Mouse (Mus musculus) limb, embryonic 10.5 days (tissue): ENCODE results near the gene Prkg1. TPM values are rescaled to one million over a fixed set of nuclear protein-coding genes. Genes with fewer than 3 reads are reported as not detected.
"Not testable (repeated sequence)": the region's sequence is repeated elsewhere in the genome, so short reads cannot be mapped to it uniquely, and the experiment has no call there.

Experiments used
- DNase-seq: peaks from one replicate; pipeline ENCODE4 v3.0.0-alpha.2; 2017; ENCODE audit warnings: low spot score
- H3K27ac ChIP-seq: fragments of 300-500 bp; sonication (generic); 2 replicates; pipeline ENCODE4 v1.5.1; 2016; ENCODE audit warnings: mild to moderate bottlenecking
- H3K27me3 ChIP-seq: fragments of 300-500 bp; sonication (generic); 2 replicates; pipeline ENCODE4 v1.6.1; 2016; ENCODE audit warnings: low read depth, mild to moderate bottlenecking; ENCODE audit not compliant: poor library complexity, severe bottlenecking
- H3K36me3 ChIP-seq: fragments of 300-500 bp; sonication (generic); 2 replicates; pipeline ENCODE4 v1.6.1; 2016; ENCODE audit warnings: mild to moderate bottlenecking, moderate library complexity
- H3K4me1 ChIP-seq: fragments of 300-500 bp; sonication (generic); 2 replicates; pipeline ENCODE4 v1.6.1; 2016
- H3K4me3 ChIP-seq: fragments of 300-500 bp; sonication (generic); 2 replicates; pipeline ENCODE4 v1.5.1; 2016; ENCODE audit warnings: mild to moderate bottlenecking, moderate library complexity
- H3K9me3 ChIP-seq: fragments of 300-500 bp; sonication (generic); replicated peaks from 2 replicates; pipeline ENCODE4 v1.6.1; 2016; ENCODE audit warnings: mild to moderate bottlenecking
- WGBS: fragments of 180-500 bp; shearing (Covaris S2); methylation state at CpG from one replicate; pipeline ENCODE4 v1.1.7; 2016; 5-methylcytosine and 5-hydroxymethylcytosine counted together
- polyA plus RNA-seq: library from polyadenylated mRNA; unstranded; fragments of >200 nt; fragmentation: Nextera tagmentation; extraction: Ambion mirVana; gene quantifications from 2 replicates; pipeline ENCODE4 v1.2.1, GENCODE M21; 2016

Gene Prkg1
- polyA plus RNA-seq, 1 experiment from 2014 or later: 3.4 TPM

- WGBS: 75% methylated on average over 1 of the region's 1 CpGs
- no peaks in the 10 kb centered on the region for H3K9me3 ChIP-seq
- no peak overlapping the region for H3K27ac ChIP-seq
- no peak for DNase-seq
- no peaks in the 10 kb centered on the region for H3K36me3 ChIP-seq
- H3K4me3 ChIP-seq: no peak overlapping the region
- H3K4me1 ChIP-seq: no peaks in the 10 kb centered on the region
- H3K27me3 ChIP-seq: no peaks in the 10 kb centered on the region
Measured at GRCm38 (mm10) chr19:31354959-31355358, 409.9 kb downstream of the Prkg1 start.

- H3K4me3 ChIP-seq, H3K27me3 ChIP-seq, H3K9me3 ChIP-seq, H3K4me1 ChIP-seq, DNase-seq, H3K27ac ChIP-seq, H3K36me3 ChIP-seq: not testable (repeated sequence)
Measured at GRCm38 (mm10) chr19:31352784-31353183, 412.0 kb downstream of the Prkg1 start.

GRCm38 (mm10) chr19:31351796-31352195 lies 413.0 kb downstream of the Prkg1 start:
- Histone ChIP-seq H3K27me3 (no peaks in the 10 kb centered on the region), H3K4me1 (no peaks in the 10 kb centered on the region), H3K4me3 (no peak overlapping the region), H3K27ac (no peak overlapping the region), H3K9me3 (no peaks in the 10 kb centered on the region), H3K36me3 (no peaks in the 10 kb centered on the region)
- no peak for DNase-seq
- whole genome bisulfite sequencing: 58% methylated on average over 3 of the region's 3 CpGs

- H3K4me3 ChIP-seq: no peak overlapping the region
- WGBS: 30% methylated on average over 4 of the region's 4 CpGs
- no peaks in the 10 kb centered on the region for H3K36me3 ChIP-seq
- no peaks in the 10 kb centered on the region for H3K27me3 ChIP-seq
- H3K4me1 ChIP-seq: peaks cover 8% of the 10 kb centered on the region
- no peaks in the 10 kb centered on the region for H3K9me3 ChIP-seq
- peak; percentile 54 for DNase-seq
- H3K27ac ChIP-seq: no peak overlapping the region
Measured at GRCm38 (mm10) chr19:31342150-31342549, 422.7 kb downstream of the Prkg1 start.

- WGBS: 67% methylated on average over 1 of the region's 1 CpGs
- H3K4me3 ChIP-seq: no peak overlapping the region
- DNase-seq: no peak
- no peaks in the 10 kb centered on the region for H3K9me3 ChIP-seq
- H3K36me3 ChIP-seq: no peaks in the 10 kb centered on the region
- H3K4me1 ChIP-seq: peaks cover 8% of the 10 kb centered on the region
- no peak overlapping the region for H3K27ac ChIP-seq
- H3K27me3 ChIP-seq: no peaks in the 10 kb centered on the region
Measured at GRCm38 (mm10) chr19:31340898-31341297, 423.9 kb downstream of the Prkg1 start.

- DNase-seq: no peak
- 70% methylated on average over 5 of the region's 5 CpGs for WGBS
- no peak overlapping the region for H3K4me3 ChIP-seq
- H3K9me3 ChIP-seq: no peaks in the 10 kb centered on the region
- H3K36me3 ChIP-seq: no peaks in the 10 kb centered on the region
- H3K27ac ChIP-seq: no peak overlapping the region
- H3K4me1 ChIP-seq: peaks cover 8% of the 10 kb centered on the region
- H3K27me3 ChIP-seq: no peaks in the 10 kb centered on the region
Measured at GRCm38 (mm10) chr19:31338355-31339101, 426.3 kb downstream of the Prkg1 start.

- no peak for DNase-seq
- no peaks in the 10 kb centered on the region for H3K9me3 ChIP-seq
- H3K27ac ChIP-seq: no peak overlapping the region
- H3K4me1 ChIP-seq: peaks cover 8% of the 10 kb centered on the region
- WGBS: 85% methylated on average over 6 of the region's 6 CpGs
- no peak overlapping the region for H3K4me3 ChIP-seq
- no peaks in the 10 kb centered on the region for H3K36me3 ChIP-seq
- no peaks in the 10 kb centered on the region for H3K27me3 ChIP-seq
Measured at GRCm38 (mm10) chr19:31337863-31338217, 427.0 kb downstream of the Prkg1 start.

- H3K27me3 ChIP-seq: no peaks in the 10 kb centered on the region
- peaks cover 8% of the 10 kb centered on the region for H3K4me1 ChIP-seq
- H3K27ac ChIP-seq: no peak overlapping the region
- 87% methylated on average over 8 of the region's 9 CpGs for WGBS
- DNase-seq: no peak
- no peaks in the 10 kb centered on the region for H3K9me3 ChIP-seq
- no peaks in the 10 kb centered on the region for H3K36me3 ChIP-seq
- no peak overlapping the region for H3K4me3 ChIP-seq
Measured at GRCm38 (mm10) chr19:31337163-31337862, 427.5 kb downstream of the Prkg1 start.

GRCm38 (mm10) chr19:31336381-31336780 lies 428.5 kb downstream of the Prkg1 start:
- no peaks in the 10 kb centered on the region for H3K36me3 ChIP-seq
- H3K27me3 ChIP-seq: no peaks in the 10 kb centered on the region
- DNase-seq: no peak
- H3K9me3 ChIP-seq: no peaks in the 10 kb centered on the region
- H3K4me3 ChIP-seq: no peak overlapping the region
- H3K4me1 ChIP-seq: peaks cover 8% of the 10 kb centered on the region
- WGBS: 85% methylated on average over 3 of the region's 3 CpGs
- H3K27ac ChIP-seq: no peak overlapping the region

- Histone ChIP-seq H3K9me3 (no peaks in the 10 kb centered on the region), H3K4me3 (no peak overlapping the region), H3K36me3 (no peaks in the 10 kb centered on the region), H3K4me1 (peaks cover 21% of the 10 kb centered on the region), H3K27me3 (no peaks in the 10 kb centered on the region), H3K27ac (no peak overlapping the region)
- 37% methylated on average over 5 of the region's 5 CpGs for WGBS
- DNase-seq: no peak
Measured at GRCm38 (mm10) chr19:31329893-31330292, 434.9 kb downstream of the Prkg1 start.

GRCm38 (mm10) chr19:31304760-31305159 lies 460.1 kb downstream of the Prkg1 start:
- no peaks in the 10 kb centered on the region for H3K27me3 ChIP-seq
- DNase-seq: no peak
- H3K4me3 ChIP-seq: no peak overlapping the region
- no peaks in the 10 kb centered on the region for H3K4me1 ChIP-seq
- no peaks in the 10 kb centered on the region for H3K9me3 ChIP-seq
- no peak overlapping the region for H3K27ac ChIP-seq
- WGBS: 86% methylated on average over 3 of the region's 3 CpGs
- H3K36me3 ChIP-seq: no peaks in the 10 kb centered on the region

- no peak overlapping the region for H3K4me3 ChIP-seq
- WGBS: 83% methylated on average over 2 of the region's 2 CpGs
- no peaks in the 10 kb centered on the region for H3K4me1 ChIP-seq
- no peaks in the 10 kb centered on the region for H3K27me3 ChIP-seq
- DNase-seq: no peak
- H3K27ac ChIP-seq: no peak overlapping the region
- no peaks in the 10 kb centered on the region for H3K36me3 ChIP-seq
- no peaks in the 10 kb centered on the region for H3K9me3 ChIP-seq
Measured at GRCm38 (mm10) chr19:31291231-31291630, 473.6 kb downstream of the Prkg1 start.

GRCm38 (mm10) chr19:31284581-31284980 lies 480.3 kb downstream of the Prkg1 start:
- Histone ChIP-seq H3K4me1 (peaks cover 13% of the 10 kb centered on the region), H3K27ac (no peak overlapping the region), H3K36me3 (no peaks in the 10 kb centered on the region), H3K4me3 (no peak overlapping the region), H3K9me3 (no peaks in the 10 kb centered on the region), H3K27me3 (no peaks in the 10 kb centered on the region)
- peak; percentile 37 for DNase-seq
- 40% methylated on average over 3 of the region's 3 CpGs for WGBS
